Comparison of ENCODE assay signal across 8 mouse cellular contexts in genomic region chr1:36017061-36017461, GRCm38 (mm10). TPM values are rescaled to one million over a fixed set of nuclear protein-coding genes. Genes with fewer than 3 reads are reported as not detected.
DNase-seq lines count a peak whose midpoint lies in the region; ATAC-seq lines count a peak whose summit lies in the region.

No protein-coding gene starts in this region.

- 15% methylated on average over 7 of the region's 7 CpGs for WGBS in midbrain, embryonic 12.5 days

- peak; percentile 80 for ATAC-seq in midbrain, embryonic 12.5 days (ENCODE audit: low FRiP score, low read depth)

- H3K4me3 ChIP-seq in midbrain, embryonic 12.5 days, result no peak overlapping the region

- H3K27me3 ChIP-seq in midbrain, embryonic 12.5 days, result no peaks in the 10 kb centered on the region

- no peak overlapping the region for H3K4me2 ChIP-seq in midbrain, embryonic 12.5 days (replicated peaks)

- no peaks in the 10 kb centered on the region for H3K36me3 ChIP-seq in midbrain, embryonic 12.5 days

- 0 out of 2 replicates have a peak overlapping the region, but pooled peaks have one; percentile 32 for H3K27ac ChIP-seq in midbrain, embryonic 12.5 days (replicated peaks)

- no peak overlapping the region for H3K9ac ChIP-seq in midbrain, embryonic 12.5 days (replicated peaks)

- peak; percentile 83 for DNase-seq in heart, adult 11 months
- DNase-seq in heart, adult 8-10 months (ENCODE audit: low spot score), result no peak
- DNase-seq in embryo, embryonic 11 days, result peak; percentile 81
- peak; percentile 81 for DNase-seq in kidney, adult 11 months
- DNase-seq in layer of hippocampus, adult 11-12 months (ENCODE audit: low spot score), result no peak
- no peak for DNase-seq in right cerebral cortex, adult 2 months (ENCODE audit: low spot score in 2 of 2)
- DNase-seq in gastrocnemius, postnatal 25 days, result no peak

- H3K9me3 ChIP-seq in midbrain, embryonic 12.5 days, result no peaks in the 10 kb centered on the region

- H3K4me1 ChIP-seq in midbrain, embryonic 12.5 days, result peaks cover 14% of the 10 kb centered on the region

RNA-seq across cellular contexts. Expression of gene Hs6st1, which starts 51.1 kb away (rescaled TPM):
- 10 to 100 TPM; 20.3 to 24.4 (median 21.2) TPM for total RNA-seq in heart, adult 8-10 months (2022)
- polyA plus RNA-seq in midbrain, embryonic 12.5 days (2016; fragmentation: Nextera tagmentation; extraction: Ambion mirVana), result 10.8 and 11.8 TPM in 2 replicates
- 10 to 100 TPM; 20.0 to 20.8 TPM for total RNA-seq in gastrocnemius, postnatal 25 days (2021)

Comparison
In these comparisons a context has a peak if more than half of its experiments do, and no peak if none do; other contexts are left out.
1. DNase-seq: peak in heart, adult 11 months (single experiment), embryo, embryonic 11 days (single experiment) and kidney, adult 11 months (single experiment); none in heart, adult 8-10 months (single experiment), layer of hippocampus, adult 11-12 months (single experiment), right cerebral cortex, adult 2 months (0 of 2) and gastrocnemius, postnatal 25 days (single experiment).